Mouse (Mus musculus) right cerebral cortex, postnatal 10 days (tissue): ENCODE results near the gene Gm43951.
A peak's percentile ranks its signal among the peaks of the same experiment; 100 is the strongest.

Experiments used
- DNase-seq, 2 experiments: peaks; one replicate each; pipeline ENCODE4 v3.0.0; 2021; ENCODE audit warnings: low spot score in 2 of 2

Gene Gm43951

DNA sequence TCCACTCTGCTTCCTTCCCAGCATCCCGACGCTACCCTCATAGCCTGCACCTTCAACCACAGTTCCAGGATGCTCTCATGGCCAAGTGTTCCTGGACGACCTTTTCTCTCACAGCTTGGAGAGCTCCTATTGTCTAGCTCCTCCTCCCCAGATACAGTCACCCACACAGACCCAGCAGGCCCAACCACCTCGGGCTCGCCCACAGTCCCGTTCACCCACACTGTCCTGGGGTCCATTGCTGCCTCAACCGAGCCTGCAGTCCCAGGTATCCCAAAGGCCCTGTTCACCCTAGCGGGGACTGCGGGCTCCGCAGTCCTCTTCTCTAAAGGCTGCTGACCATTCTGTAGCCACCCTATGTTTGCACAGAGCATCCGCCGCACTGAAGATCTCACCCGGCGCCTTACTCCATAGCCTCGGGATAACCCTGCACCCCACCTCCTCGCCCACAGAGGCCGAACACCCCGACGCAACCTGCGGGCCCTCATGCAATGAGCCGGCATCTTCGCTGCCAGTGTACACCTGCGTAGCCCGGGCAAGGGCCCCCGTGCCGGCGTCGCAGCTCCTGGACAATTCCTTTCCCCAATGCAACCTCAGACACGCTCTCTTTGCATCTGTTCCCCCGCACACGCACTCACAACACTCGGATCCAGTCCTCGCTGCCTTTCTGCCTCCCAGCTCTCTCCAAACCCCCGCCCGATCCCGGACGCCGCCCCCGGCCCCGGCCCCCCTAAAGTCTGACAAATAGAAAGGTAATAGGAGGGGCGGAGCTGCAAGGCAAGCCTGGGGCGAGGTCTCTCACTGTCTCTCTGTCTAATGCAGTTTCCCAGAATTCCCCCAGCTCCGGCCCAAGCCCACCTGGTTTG is at the start of gene Gm43951:
Gm43951 (minus strand) TSS at position 500 of the 863 bp plus-strand sequence.
- peak; percentile 51 to 62 for DNase-seq

GRCm38 (mm10) chr11:72256441-72256840 is 49.8 kb upstream of the Gm43951 start:
- DNase-seq: no peak

DNA sequence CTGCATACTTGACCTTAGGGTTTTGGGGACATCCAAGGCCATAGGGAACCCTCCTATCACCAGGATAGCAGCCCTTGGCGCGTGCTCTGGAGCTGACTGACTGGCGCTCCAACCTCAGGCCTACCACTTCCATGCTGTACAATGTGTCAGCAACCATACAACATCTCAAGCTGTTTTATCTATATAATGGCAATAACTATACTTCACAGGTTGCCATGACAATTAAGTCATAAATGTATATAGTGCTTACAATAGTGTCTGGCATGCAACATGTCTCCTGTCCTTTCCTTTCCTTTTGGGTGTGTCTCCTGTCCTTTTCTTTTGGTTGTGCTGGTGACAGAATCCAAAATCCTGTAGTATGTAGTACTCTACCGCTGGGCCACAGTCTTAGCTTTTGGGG is 49.0 kb upstream of the Gm43951 start:
- no peak for DNase-seq

GRCm38 (mm10) chr11:72245196-72245753 is 38.6 kb upstream of the Gm43951 start:
- DNase-seq: peak in 1 of 2 experiments; percentile 50

GRCm38 (mm10) chr11:72240062-72240860 is 33.6 kb upstream of the Gm43951 start:
- DNase-seq: no peak

GRCm38 (mm10) chr11:72234013-72234412 is 27.4 kb upstream of the Gm43951 start:
- DNase-seq: peak; percentile 70 to 75

- DNase-seq: no peak
Measured at GRCm38 (mm10) chr11:72232991-72233390, 26.4 kb upstream of the Gm43951 start.

DNA sequence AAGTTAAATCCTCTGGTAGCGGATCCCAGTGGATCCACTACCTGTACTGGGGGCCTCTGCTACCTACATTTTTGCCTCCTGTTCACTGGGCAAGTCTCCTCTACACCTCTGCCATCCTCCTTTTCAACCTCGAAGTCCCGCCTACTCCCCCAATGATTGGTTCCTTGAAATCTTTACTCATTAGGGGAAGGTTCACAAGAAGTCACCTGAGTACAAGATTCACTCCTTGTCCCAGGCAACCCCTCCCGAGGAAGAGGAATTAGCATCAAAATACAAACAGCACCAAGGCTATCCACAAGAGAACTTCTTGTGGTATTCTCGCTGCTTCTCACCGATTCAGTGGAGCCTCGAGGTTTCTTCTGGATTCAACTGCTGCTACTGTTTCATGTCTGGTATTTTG is 25.4 kb upstream of the Gm43951 start:
- DNase-seq: no peak

DNA sequence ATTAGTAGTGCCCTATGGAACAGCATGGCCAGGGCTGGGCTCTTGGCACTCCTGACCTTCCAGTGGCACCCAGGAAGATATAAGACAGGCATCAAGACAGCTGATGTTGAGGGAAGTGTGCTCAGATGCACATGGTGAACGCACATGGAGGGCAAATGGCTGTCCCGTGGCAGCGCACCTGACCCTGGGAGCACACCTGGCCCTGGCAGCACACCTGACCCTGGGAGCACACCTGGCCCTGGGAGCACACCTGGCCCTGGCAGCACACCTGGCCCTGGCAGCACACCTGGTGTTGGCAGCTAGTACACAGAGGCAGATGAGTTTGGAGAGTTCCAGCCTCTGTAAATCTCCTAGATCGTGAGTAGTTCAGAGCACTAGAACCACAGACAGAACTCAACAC is 21.9 kb upstream of the Gm43951 start:
- peak in 1 of 2 experiments; percentile 14 for DNase-seq

DNA sequence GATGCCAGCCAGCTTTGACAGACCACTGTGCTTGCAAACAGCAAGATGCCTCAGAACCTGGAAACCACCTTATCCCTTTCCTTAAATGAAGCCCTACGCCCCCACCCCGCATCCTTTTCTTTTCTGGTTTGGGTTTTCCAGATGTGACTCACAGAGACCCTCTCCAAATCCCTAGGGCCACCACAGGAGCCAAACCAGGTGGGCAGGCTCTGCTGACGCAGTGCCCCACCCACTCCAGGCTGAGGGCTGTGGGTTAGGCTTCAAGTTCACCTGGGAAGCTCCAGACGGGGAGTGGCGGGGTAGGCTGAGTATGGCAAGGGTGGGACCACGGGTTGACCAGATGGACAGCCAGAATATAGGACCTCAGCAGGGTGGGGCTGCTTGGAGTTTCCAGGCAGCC is 20.3 kb upstream of the Gm43951 start:
- DNase-seq: peak in 1 of 2 experiments; percentile 20

DNA sequence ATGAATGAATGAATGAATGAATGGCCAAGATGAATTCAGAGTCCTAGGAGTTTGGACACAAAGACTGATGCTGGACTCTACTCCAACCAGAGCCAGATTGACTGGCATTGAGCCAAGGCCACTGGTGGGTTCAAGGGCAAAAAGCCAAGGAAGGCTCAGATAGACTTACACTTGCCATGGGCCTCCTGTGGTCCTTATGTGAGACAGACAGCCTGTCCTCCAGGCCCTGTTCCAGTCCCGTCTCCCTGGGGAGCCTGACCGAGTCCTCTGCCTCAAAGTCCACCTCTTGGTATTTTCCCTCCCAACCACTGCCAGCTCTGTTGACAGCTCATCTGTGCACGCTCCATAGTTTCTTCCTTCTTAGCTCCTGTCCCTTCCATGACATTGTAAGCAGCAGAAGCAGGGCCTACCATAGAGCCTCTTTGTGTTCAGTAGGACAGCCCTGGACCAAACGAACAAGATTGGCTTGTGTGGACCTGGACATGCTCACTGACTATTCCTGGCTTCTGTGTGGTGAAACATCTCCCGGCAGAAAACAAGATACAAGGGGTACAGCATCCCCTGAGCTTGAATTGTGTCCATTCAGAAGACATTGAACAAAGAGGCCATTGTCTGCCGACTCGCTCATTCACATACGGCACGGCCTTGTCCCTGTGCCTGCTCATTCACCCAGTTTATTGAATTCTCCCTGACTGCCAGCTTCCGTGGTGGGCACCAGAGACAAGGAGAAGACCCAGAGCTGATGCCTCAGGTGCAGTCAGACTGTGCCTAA is 19.6 kb upstream of the Gm43951 start:
- peak; percentile 46 to 55 for DNase-seq

DNA sequence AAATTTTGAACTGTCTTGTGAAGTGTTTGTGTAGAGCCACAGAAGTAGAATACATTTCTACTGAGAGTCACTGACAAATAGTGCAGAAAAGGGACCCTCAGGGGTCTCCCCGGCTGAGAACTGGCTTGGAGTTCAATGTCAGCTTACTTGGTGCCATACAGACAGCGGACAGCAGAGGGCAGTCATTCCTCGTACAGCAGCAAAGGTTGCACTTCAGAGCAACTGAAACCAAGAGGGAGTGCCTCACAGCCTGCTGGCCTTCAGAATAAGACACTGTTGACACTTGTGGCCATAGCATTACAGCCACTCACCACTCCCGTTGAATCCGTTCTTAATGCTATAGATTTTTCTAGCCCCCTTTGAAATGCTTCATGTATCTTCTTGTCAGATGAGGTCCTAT is 18.2 kb upstream of the Gm43951 start:
- peak; percentile 83 to 87 for DNase-seq

GRCm38 (mm10) chr11:72223414-72223813 is 16.8 kb upstream of the Gm43951 start:
- peak; percentile 40 to 65 for DNase-seq

DNA sequence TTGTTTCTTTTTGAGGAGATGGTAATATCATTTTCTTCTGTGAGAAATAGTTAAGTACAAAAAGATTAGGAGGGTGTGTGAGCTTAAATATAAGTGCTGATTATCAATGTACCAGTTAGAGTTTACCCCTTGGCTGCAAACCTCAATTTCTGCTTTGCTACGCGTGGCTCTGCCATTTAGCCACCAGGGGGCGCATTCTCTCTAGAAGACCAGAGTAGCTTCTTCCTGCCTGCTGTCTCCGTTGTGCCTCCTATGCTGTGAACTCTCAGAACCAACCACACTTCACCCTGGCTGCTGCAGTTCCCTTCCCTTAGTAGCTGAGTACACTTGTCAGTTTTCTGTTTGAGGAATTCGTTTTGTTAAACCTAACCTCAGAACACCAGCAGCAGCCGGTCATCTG is 14.6 kb upstream of the Gm43951 start:
- peak; percentile 76 to 84 for DNase-seq

- DNase-seq: peak in 1 of 2 experiments; percentile 29
Measured at GRCm38 (mm10) chr11:72217116-72217515, 10.5 kb upstream of the Gm43951 start.

DNA sequence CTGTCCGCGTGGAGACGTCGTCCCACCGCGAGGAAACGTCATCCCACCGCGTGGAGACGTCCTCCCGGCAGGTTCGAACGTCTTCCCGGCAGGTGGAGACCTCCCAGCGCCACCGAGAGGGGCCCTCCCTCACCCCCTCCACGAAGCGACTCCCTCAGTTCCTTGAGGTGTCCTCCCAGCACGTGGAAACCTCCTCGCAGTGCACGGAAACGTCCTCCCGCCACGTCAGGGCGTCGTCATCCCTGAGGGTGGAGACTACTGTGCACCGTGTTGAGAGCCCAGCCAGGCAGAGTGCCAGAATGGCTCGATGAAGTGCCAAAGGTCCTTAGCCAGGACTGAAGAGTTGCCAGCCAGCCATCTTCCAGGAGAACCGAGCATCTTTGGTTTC is 8.8 kb upstream of the Gm43951 start, which contains the start of gene Med31:
Med31 (minus strand) TSS at position 183 of the 388 bp plus-strand sequence.
- DNase-seq: peak; percentile 88 to 91

GRCm38 (mm10) chr11:72214591-72215409 is 8.2 kb upstream of the Gm43951 start:
- peak; percentile 98 for DNase-seq

- DNase-seq: no peak
Measured at GRCm38 (mm10) chr11:72207834-72208377, 1.3 kb upstream of the Gm43951 start.

- peak; percentile 90 to 92 for DNase-seq
Measured at GRCm38 (mm10) chr11:72207204-72207833, 679 bp upstream of the Gm43951 start, which contains the start of the genes 4933427D14Rik and Txndc17. Gene 4933427D14Rik (minus strand): TSS chr11:72207459. Gene Txndc17 (plus strand): TSS chr11:72207547.

GRCm38 (mm10) chr11:72205256-72205655 is 1.4 kb downstream of the Gm43951 start:
- peak in 1 of 2 experiments; percentile 41 for DNase-seq
